ENCODE assay signal across 8 mouse cellular contexts in genomic region chr7:35754886-35755168, GRCm38 (mm10). TPM values are rescaled to one million over a fixed set of nuclear protein-coding genes. Genes with fewer than 3 reads are reported as not detected.
A peak's percentile ranks its signal among the peaks of the same experiment; 100 is the strongest.
DNase-seq lines count a peak whose midpoint lies in the region; ATAC-seq lines count a peak whose summit lies in the region.

No protein-coding gene starts in this region.

- no peak for ATAC-seq in kidney, embryonic 15.5 days (replicated peaks; ENCODE audit: low FRiP score)
- ATAC-seq in hindbrain, embryonic 14.5 days (ENCODE audit: low FRiP score): no peak
- no peak for ATAC-seq in midbrain, embryonic 14.5 days (ENCODE audit: low FRiP score, low TSS enrichment)

- H3K4me1 ChIP-seq in kidney, embryonic 15.5 days: peaks cover 16% of the 10 kb centered on the region
- H3K4me1 ChIP-seq in embryonic facial prominence, embryonic 10.5 days: peaks cover 22% of the 10 kb centered on the region
- H3K4me1 ChIP-seq in hindbrain, embryonic 14.5 days (replicated peaks; ENCODE audit: control insufficient read depth, insufficient read depth, low read length): peaks cover 10% of the 10 kb centered on the region
- peaks cover 9% of the 10 kb centered on the region; the same call in 1 of the 2 replicates for H3K4me1 ChIP-seq in midbrain, embryonic 14.5 days (ENCODE audit: control insufficient read depth, insufficient read depth, low read length)

- H3K4me2 ChIP-seq in kidney, embryonic 15.5 days: peak overlapping the region; percentile 93
- peak overlapping the region; percentile 96 for H3K4me2 ChIP-seq in hindbrain, embryonic 14.5 days (replicated peaks)
- H3K4me2 ChIP-seq in midbrain, embryonic 14.5 days (ENCODE audit: low read length): peak overlapping the region; percentile 94

- H3K9me3 ChIP-seq in kidney, embryonic 15.5 days (replicated peaks): no peaks in the 10 kb centered on the region
- H3K9me3 ChIP-seq in embryonic facial prominence, embryonic 10.5 days: no peaks in the 10 kb centered on the region
- no peaks in the 10 kb centered on the region for H3K9me3 ChIP-seq in hindbrain, embryonic 14.5 days (ENCODE audit: control insufficient read depth, low read length)
- no peaks in the 10 kb centered on the region for H3K9me3 ChIP-seq in midbrain, embryonic 14.5 days (ENCODE audit: control insufficient read depth, low read length)

- peaks cover 17% of the 10 kb centered on the region for H3K36me3 ChIP-seq in kidney, embryonic 15.5 days
- peaks cover 23% of the 10 kb centered on the region for H3K36me3 ChIP-seq in embryonic facial prominence, embryonic 10.5 days (replicated peaks)
- H3K36me3 ChIP-seq in hindbrain, embryonic 14.5 days (replicated peaks; ENCODE audit: control insufficient read depth, insufficient read depth): peaks cover 18% of the 10 kb centered on the region
- H3K36me3 ChIP-seq in midbrain, embryonic 14.5 days (ENCODE audit: control insufficient read depth, insufficient read depth, low read length): peaks cover 18% of the 10 kb centered on the region

- no peak for DNase-seq in kidney, postnatal 10 days
- DNase-seq in embryonic facial prominence, embryonic 10.5 days (ENCODE audit: low spot score): no peak
- DNase-seq in hindbrain, embryonic 14.5 days (ENCODE audit: low spot score): no peak
- DNase-seq in midbrain, embryonic 14.5 days: no peak
- no peak for DNase-seq in urinary bladder, postnatal 14 days (ENCODE audit: low spot score)
- no peak for DNase-seq in thymus, postnatal 36 days
- DNase-seq in kidney, postnatal 36 days: no peak

- WGBS in kidney, embryonic 15.5 days: 75% methylated on average over 4 of the region's 4 CpGs
- 79% methylated on average over 4 of the region's 4 CpGs for WGBS in embryonic facial prominence, embryonic 10.5 days
- WGBS in hindbrain, embryonic 14.5 days: 71% methylated on average over 4 of the region's 4 CpGs
- WGBS in midbrain, embryonic 14.5 days: 66% methylated on average over 4 of the region's 4 CpGs

- peak overlapping the region; percentile 78 for H3K27ac ChIP-seq in kidney, embryonic 15.5 days
- peak overlapping the region; percentile 85 for H3K27ac ChIP-seq in embryonic facial prominence, embryonic 10.5 days (replicated peaks)
- H3K27ac ChIP-seq in hindbrain, embryonic 14.5 days: peak overlapping the region; percentile 63; the same call in 1 of the 2 replicates
- peak overlapping the region; percentile 63 for H3K27ac ChIP-seq in midbrain, embryonic 14.5 days (replicated peaks; ENCODE audit: low read depth, low read length)

- no peaks in the 10 kb centered on the region for H3K27me3 ChIP-seq in kidney, embryonic 15.5 days
- no peaks in the 10 kb centered on the region for H3K27me3 ChIP-seq in embryonic facial prominence, embryonic 10.5 days (replicated peaks; ENCODE audit: low read depth, poor library complexity, severe bottlenecking)
- no peaks in the 10 kb centered on the region for H3K27me3 ChIP-seq in hindbrain, embryonic 14.5 days (ENCODE audit: control insufficient read depth, insufficient read depth, low read length)
- no peaks in the 10 kb centered on the region for H3K27me3 ChIP-seq in midbrain, embryonic 14.5 days (ENCODE audit: control insufficient read depth, insufficient read depth, low read length)

- peak overlapping the region; percentile 68; the same call in 1 of the 2 replicates for H3K9ac ChIP-seq in kidney, embryonic 15.5 days
- H3K9ac ChIP-seq in hindbrain, embryonic 14.5 days: peak overlapping the region; percentile 87
- H3K9ac ChIP-seq in midbrain, embryonic 14.5 days (replicated peaks; ENCODE audit: low read length): peak overlapping the region; percentile 75

- H3K4me3 ChIP-seq in kidney, embryonic 15.5 days (replicated peaks): peak overlapping the region; percentile 83
- peak overlapping the region; percentile 75 for H3K4me3 ChIP-seq in embryonic facial prominence, embryonic 10.5 days
- peak overlapping the region; percentile 93 for H3K4me3 ChIP-seq in hindbrain, embryonic 14.5 days (replicated peaks; ENCODE audit: low read length)
- peak overlapping the region; percentile 88 for H3K4me3 ChIP-seq in midbrain, embryonic 14.5 days (replicated peaks; ENCODE audit: low read depth, low read length)

RNA-seq across cellular contexts. Expression of gene Dpy19l3, which starts 0.6 kb away (rescaled TPM):
- 26.1 and 26.9 TPM in 2 replicates for polyA plus RNA-seq in kidney, embryonic 15.5 days (2015; fragmentation: Nextera tagmentation; extraction: Ambion mirVana)
- 30.6 TPM in 2 replicates for polyA plus RNA-seq in embryonic facial prominence, embryonic 10.5 days (2016; fragmentation: Nextera tagmentation; extraction: Ambion mirVana)
- polyA plus RNA-seq in hindbrain, embryonic 14.5 days (2014; fragmentation: Nextera tagmentation; extraction: Ambion mirVana): 57.5 and 61.0 TPM in 2 replicates
- polyA plus RNA-seq in midbrain, embryonic 14.5 days (2014; fragmentation: Nextera tagmentation; extraction: Ambion mirVana): 44.1 and 52.7 TPM in 2 replicates

RNA-seq across cellular contexts. Expression of gene Zfp507, which starts 48.0 kb away (rescaled TPM):
- polyA plus RNA-seq in kidney, embryonic 15.5 days (2015; fragmentation: Nextera tagmentation; extraction: Ambion mirVana): 20.3 and 21.5 TPM in 2 replicates
- polyA plus RNA-seq in embryonic facial prominence, embryonic 10.5 days (2016; fragmentation: Nextera tagmentation; extraction: Ambion mirVana): 19.4 and 21.2 TPM in 2 replicates
- polyA plus RNA-seq in hindbrain, embryonic 14.5 days (2014; fragmentation: Nextera tagmentation; extraction: Ambion mirVana): 14.0 and 16.0 TPM in 2 replicates
- polyA plus RNA-seq in midbrain, embryonic 14.5 days (2014; fragmentation: Nextera tagmentation; extraction: Ambion mirVana): 14.2 and 14.7 TPM in 2 replicates
